Mouse (Mus musculus): ENCODE data around the gene Catsper4. TPM values are rescaled to one million over a fixed set of nuclear protein-coding genes. Genes with fewer than 3 reads are reported as not detected.
A peak's percentile ranks its signal among the peaks of the same experiment; 100 is the strongest.

The Catsper4 gene
- polyA plus RNA-seq, 1 experiment from 2014 or later: 0.30 TPM

- H3K27ac ChIP-seq (ENCODE audit: low read length): no peak overlapping the region; the same call in 1 of the 2 replicates
- WGBS: 80% methylated on average over 3 of the region's 3 CpGs
Measured at GRCm38 (mm10) chr4:134165548-134166465, 61.4 kb downstream of the Catsper4 start.

GRCm38 (mm10) chr4:134165024-134165423, 62.2 kb downstream of the Catsper4 start:
- Histone ChIP-seq H3K27ac (ENCODE audit: low read length) (peak overlapping the region; percentile 44), H3K9me3 (replicated peaks; ENCODE audit: control insufficient read depth, low read length) (no peaks in the 10 kb centered on the region), H3K9ac (ENCODE audit: low read length) (no peak overlapping the region), H3K4me2 (ENCODE audit: low read depth, low read length) (no peak overlapping the region), H3K27me3 (ENCODE audit: control insufficient read depth, insufficient read depth, low read length) (no peaks in the 10 kb centered on the region), H3K36me3 (ENCODE audit: control insufficient read depth, insufficient read depth, low read length) (no peaks in the 10 kb centered on the region), H3K4me3 (replicated peaks; ENCODE audit: low read length) (no peak overlapping the region), H3K4me1 (ENCODE audit: control insufficient read depth, insufficient read depth, low read length) (no peaks in the 10 kb centered on the region)
- 53% methylated on average over 6 of the region's 6 CpGs for WGBS
- peak; percentile 50; the same call in 1 of the 2 replicates for ATAC-seq (ENCODE audit: insufficient read depth, low FRiP score)

More at GRCm38 (mm10) chr4:134165548-134166465, 61.4 kb downstream of the Catsper4 start:
- Histone ChIP-seq H3K4me1 (ENCODE audit: control insufficient read depth, insufficient read depth, low read length) (no peaks in the 10 kb centered on the region), H3K9ac (ENCODE audit: low read length) (no peak overlapping the region), H3K9me3 (replicated peaks; ENCODE audit: control insufficient read depth, low read length) (no peaks in the 10 kb centered on the region), H3K36me3 (ENCODE audit: control insufficient read depth, insufficient read depth, low read length) (no peaks in the 10 kb centered on the region), H3K27me3 (ENCODE audit: control insufficient read depth, insufficient read depth, low read length) (no peaks in the 10 kb centered on the region), H3K4me3 (replicated peaks; ENCODE audit: low read length) (no peak overlapping the region), H3K4me2 (ENCODE audit: low read depth, low read length) (no peak overlapping the region)
- peak; percentile 37; the same call in 1 of the 2 replicates for ATAC-seq (ENCODE audit: insufficient read depth, low FRiP score)

GRCm38 (mm10) chr4:134164591-134164990, 62.6 kb downstream of the Catsper4 start:
- 83% methylated on average over 5 of the region's 6 CpGs for WGBS
- Histone ChIP-seq H3K4me1 (ENCODE audit: control insufficient read depth, insufficient read depth, low read length) (no peaks in the 10 kb centered on the region), H3K36me3 (ENCODE audit: control insufficient read depth, insufficient read depth, low read length) (no peaks in the 10 kb centered on the region), H3K27me3 (ENCODE audit: control insufficient read depth, insufficient read depth, low read length) (no peaks in the 10 kb centered on the region), H3K4me3 (replicated peaks; ENCODE audit: low read length) (no peak overlapping the region), H3K27ac (ENCODE audit: low read length) (peak overlapping the region; percentile 44), H3K9me3 (replicated peaks; ENCODE audit: control insufficient read depth, low read length) (no peaks in the 10 kb centered on the region), H3K9ac (ENCODE audit: low read length) (no peak overlapping the region), H3K4me2 (ENCODE audit: low read depth, low read length) (no peak overlapping the region)
- peak; percentile 13; the same call in 1 of the 2 replicates for ATAC-seq (ENCODE audit: insufficient read depth, low FRiP score)

Other genes starting within 250 kb of the Catsper4 start
- gene Dhdds, start 226.5 kb downstream of the Catsper4 start, polyA plus RNA-seq (2015; fragmentation: Nextera tagmentation; extraction: Ambion mirVana): 43.0 and 45.8 TPM in 2 replicates
- 0.13 and 0.22 TPM in 2 replicates for gene Lin28a, start 208.5 kb downstream of the Catsper4 start, polyA plus RNA-seq (2015; fragmentation: Nextera tagmentation; extraction: Ambion mirVana)
- not detected in 2 replicates for gene Zfp683, start 173.5 kb downstream of the Catsper4 start, polyA plus RNA-seq (2015; fragmentation: Nextera tagmentation; extraction: Ambion mirVana)
- 19.3 and 26.8 TPM in 2 replicates for gene Crybg2, start 166.6 kb downstream of the Catsper4 start, polyA plus RNA-seq (2015; fragmentation: Nextera tagmentation; extraction: Ambion mirVana)
- gene Cd52, start 132.3 kb downstream of the Catsper4 start, polyA plus RNA-seq (2015; fragmentation: Nextera tagmentation; extraction: Ambion mirVana): 25.8 and 44.2 TPM in 2 replicates
- gene Ubxn11, start 124.8 kb downstream of the Catsper4 start, polyA plus RNA-seq (2015; fragmentation: Nextera tagmentation; extraction: Ambion mirVana): 6.4 and 7.0 TPM in 2 replicates
- 397 and 438 TPM in 2 replicates for gene Sh3bgrl3, start 98.6 kb downstream of the Catsper4 start, polyA plus RNA-seq (2015; fragmentation: Nextera tagmentation; extraction: Ambion mirVana)
- gene Cep85, start 40.3 kb downstream of the Catsper4 start, polyA plus RNA-seq (2015; fragmentation: Nextera tagmentation; extraction: Ambion mirVana): 110 and 113 TPM in 2 replicates
- gene Gm7534, start 24.4 kb downstream of the Catsper4 start, polyA plus RNA-seq (2015; fragmentation: Nextera tagmentation; extraction: Ambion mirVana): not detected in 2 replicates
- gene Cnksr1, start 11.0 kb upstream of the Catsper4 start, polyA plus RNA-seq (2015; fragmentation: Nextera tagmentation; extraction: Ambion mirVana): 10.7 and 13.4 TPM in 2 replicates
- 0.26 and 0.45 TPM in 2 replicates for gene E130218I03Rik, start 16.3 kb upstream of the Catsper4 start, polyA plus RNA-seq (2015; fragmentation: Nextera tagmentation; extraction: Ambion mirVana)
- gene Zfp593, start 18.2 kb upstream of the Catsper4 start, polyA plus RNA-seq (2015; fragmentation: Nextera tagmentation; extraction: Ambion mirVana): 12.9 and 13.0 TPM in 2 replicates
- not detected in 2 replicates for gene Gm30191, start 19.6 kb upstream of the Catsper4 start, polyA plus RNA-seq (2015; fragmentation: Nextera tagmentation; extraction: Ambion mirVana)
- 3.2 and 3.5 TPM in 2 replicates for gene Grrp1, start 26.7 kb upstream of the Catsper4 start, polyA plus RNA-seq (2015; fragmentation: Nextera tagmentation; extraction: Ambion mirVana)
- 17.7 and 19.0 TPM in 2 replicates for gene Pdik1l, start 60.5 kb upstream of the Catsper4 start, polyA plus RNA-seq (2015; fragmentation: Nextera tagmentation; extraction: Ambion mirVana)
- gene Trim63, start 87.7 kb upstream of the Catsper4 start, polyA plus RNA-seq (2015; fragmentation: Nextera tagmentation; extraction: Ambion mirVana): 0.37 and 1.4 TPM in 2 replicates
- gene Slc30a2, start 115.8 kb upstream of the Catsper4 start, polyA plus RNA-seq (2015; fragmentation: Nextera tagmentation; extraction: Ambion mirVana): 0.91 and 1.1 TPM in 2 replicates
- gene Extl1, start 156.5 kb upstream of the Catsper4 start, polyA plus RNA-seq (2015; fragmentation: Nextera tagmentation; extraction: Ambion mirVana): 1.7 and 2.1 TPM in 2 replicates
- gene Pafah2, start 168.9 kb upstream of the Catsper4 start, polyA plus RNA-seq (2015; fragmentation: Nextera tagmentation; extraction: Ambion mirVana): 24.7 and 24.8 TPM in 2 replicates
- 1,080 and 1,153 TPM in 2 replicates for gene Stmn1, start 240.9 kb upstream of the Catsper4 start, polyA plus RNA-seq (2015; fragmentation: Nextera tagmentation; extraction: Ambion mirVana)